Mouse (Mus musculus): ENCODE results near the gene Scml4. TPM values are rescaled to one million over a fixed set of nuclear protein-coding genes. Genes with fewer than 3 reads are reported as not detected.

The Scml4 gene
- total RNA-seq (2015) (0.17 and 0.47 TPM in 2 replicates), total RNA-seq (2017) (0.33 and 0.95 TPM in 2 replicates)

DNA sequence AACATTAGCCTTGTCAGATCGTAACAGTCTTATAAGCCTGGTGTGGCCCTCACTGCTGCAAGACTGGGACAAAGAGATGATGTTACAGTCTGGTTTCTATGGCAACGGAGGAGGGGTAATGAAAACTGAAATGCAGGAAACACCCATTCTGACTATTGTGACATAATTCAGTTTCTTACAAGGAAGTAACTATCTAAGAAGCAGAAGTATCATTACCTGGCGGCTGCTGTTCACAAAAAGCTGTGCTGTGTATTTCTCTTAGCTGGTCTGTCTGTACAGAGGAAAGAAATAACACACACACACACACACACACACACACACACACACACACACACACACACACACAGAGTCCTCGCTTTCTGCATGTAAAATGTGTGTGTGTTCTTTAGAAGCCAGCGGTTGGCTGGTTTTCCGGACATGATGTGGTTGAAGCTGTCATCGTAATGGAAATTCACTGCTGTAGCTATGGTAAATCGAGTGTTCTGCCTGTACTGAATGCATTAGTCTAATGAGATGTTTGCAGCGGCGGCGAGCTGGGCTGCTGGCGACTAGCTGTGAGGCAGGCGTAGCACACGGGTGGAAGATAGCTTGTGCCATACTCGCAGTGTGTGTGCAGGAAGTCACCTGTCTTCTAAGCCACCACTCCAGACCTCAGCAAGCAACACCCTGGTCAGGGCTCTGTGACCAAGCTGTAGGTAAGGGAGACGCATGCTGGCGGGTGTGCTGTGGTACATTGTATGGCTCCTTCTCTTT, at the start of gene Scml4:
TSS of gene Scml4 (plus strand) at position 212 of the 753 bp plus-strand sequence.
- ATAC-seq (replicated peaks; ENCODE audit: poor library complexity): peak; percentile 84

- no peak for ATAC-seq (replicated peaks; ENCODE audit: poor library complexity)
These were observed 34.2 kb upstream of the Scml4 start for GRCm38 (mm10) chr10:42825923-42826322.

- no peak for ATAC-seq (replicated peaks; ENCODE audit: poor library complexity)
These were observed 33.0 kb upstream of the Scml4 start for GRCm38 (mm10) chr10:42827155-42827554.

DNA sequence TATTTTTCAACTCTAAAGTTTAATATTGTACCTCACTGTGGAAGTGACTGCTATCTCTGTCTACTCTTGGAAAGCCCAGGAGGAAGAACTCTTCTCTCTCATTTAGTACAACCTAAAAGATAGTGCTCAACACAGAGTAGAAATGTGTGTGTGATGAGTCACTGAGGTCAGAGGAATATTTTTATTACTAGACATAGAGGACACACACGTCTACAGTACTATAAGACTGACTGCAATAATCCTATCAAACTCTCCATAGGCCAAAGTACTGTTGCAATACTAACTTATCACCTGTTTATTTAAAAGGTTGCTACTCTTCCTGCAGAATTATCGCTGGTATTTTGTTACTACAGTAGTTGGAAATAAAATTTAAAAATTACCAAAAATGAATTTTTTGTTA, 30.2 kb upstream of the Scml4 start:
- no peak for ATAC-seq (replicated peaks; ENCODE audit: poor library complexity)

DNA sequence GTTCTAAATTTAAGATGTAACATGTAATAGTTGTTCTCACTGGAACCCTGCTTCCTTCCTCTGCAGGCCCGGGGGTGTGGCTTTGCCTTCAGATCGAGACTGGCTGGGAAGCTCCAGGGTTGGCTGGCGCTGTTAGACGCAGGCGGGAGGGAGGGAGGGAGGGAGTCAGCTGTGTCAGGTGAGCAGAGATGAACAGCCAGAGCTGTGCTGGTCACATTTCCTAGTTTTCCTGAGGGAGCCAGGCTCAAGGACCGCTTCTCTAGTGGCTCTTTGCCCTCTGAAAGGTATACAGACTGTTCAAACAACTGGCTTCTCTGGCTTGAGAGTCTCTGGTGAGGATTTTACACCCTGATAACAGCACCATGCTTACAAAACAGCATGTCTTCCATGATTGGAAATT, 29.8 kb upstream of the Scml4 start:
- ATAC-seq (replicated peaks; ENCODE audit: poor library complexity): no peak

DNA sequence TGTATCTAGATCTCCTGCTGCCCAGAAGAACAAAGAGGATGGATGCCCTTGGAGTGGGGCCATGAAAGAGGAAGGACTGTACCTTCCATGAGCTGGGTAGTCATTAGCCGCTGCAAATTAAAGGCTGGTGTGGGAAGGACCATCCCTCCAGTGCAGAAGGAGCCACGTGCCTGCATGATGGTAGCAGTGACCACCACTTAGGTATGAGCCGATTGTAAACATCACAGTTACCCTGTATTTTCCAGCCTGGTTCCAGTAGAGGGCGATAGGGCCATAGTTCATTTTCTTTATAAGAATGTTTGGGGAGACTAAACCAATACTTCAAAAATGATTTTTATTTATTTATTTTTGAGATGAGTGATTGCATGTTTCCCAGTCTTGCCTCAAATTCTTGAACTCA, 27.5 kb upstream of the Scml4 start:
- ATAC-seq (replicated peaks; ENCODE audit: poor library complexity): peak; percentile 60; the same call in 1 of the 2 replicates

- ATAC-seq (replicated peaks; ENCODE audit: poor library complexity): no peak
These were observed 26.1 kb upstream of the Scml4 start for GRCm38 (mm10) chr10:42833871-42834727.

GRCm38 (mm10) chr10:42838106-42838505, 22.1 kb upstream of the Scml4 start:
- ATAC-seq (replicated peaks; ENCODE audit: poor library complexity): no peak

GRCm38 (mm10) chr10:42838736-42839135, 21.4 kb upstream of the Scml4 start:
- no peak for ATAC-seq (replicated peaks; ENCODE audit: poor library complexity)

DNA sequence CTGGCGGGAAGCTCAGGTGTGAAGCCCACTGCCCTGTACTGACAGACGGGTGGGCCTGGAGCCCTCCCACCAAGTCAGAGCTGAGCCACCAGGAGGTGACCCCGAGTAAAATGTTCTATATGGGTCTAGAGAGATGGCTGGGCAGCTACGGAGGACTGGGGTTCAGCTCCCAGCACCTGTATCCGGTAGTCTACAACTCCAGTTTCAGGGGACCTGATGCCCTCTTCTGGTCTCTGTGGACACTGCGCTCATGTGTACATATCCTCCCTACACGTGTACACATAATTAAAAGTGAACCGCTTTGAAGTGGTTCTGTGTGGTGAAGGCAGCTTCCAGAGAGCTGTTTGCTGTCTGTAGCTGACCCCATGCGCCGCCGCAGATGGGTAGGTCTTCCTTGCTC, 20.1 kb upstream of the Scml4 start:
- no peak for ATAC-seq (replicated peaks; ENCODE audit: poor library complexity)

GRCm38 (mm10) chr10:42841531-42842195, 18.5 kb upstream of the Scml4 start:
- peak; percentile 65 for ATAC-seq (replicated peaks; ENCODE audit: poor library complexity)

GRCm38 (mm10) chr10:42842358-42842757, 17.8 kb upstream of the Scml4 start:
- ATAC-seq (replicated peaks; ENCODE audit: poor library complexity): peak; percentile 85

GRCm38 (mm10) chr10:42843416-42843815, 16.8 kb upstream of the Scml4 start:
- no peak for ATAC-seq (replicated peaks; ENCODE audit: poor library complexity)

DNA sequence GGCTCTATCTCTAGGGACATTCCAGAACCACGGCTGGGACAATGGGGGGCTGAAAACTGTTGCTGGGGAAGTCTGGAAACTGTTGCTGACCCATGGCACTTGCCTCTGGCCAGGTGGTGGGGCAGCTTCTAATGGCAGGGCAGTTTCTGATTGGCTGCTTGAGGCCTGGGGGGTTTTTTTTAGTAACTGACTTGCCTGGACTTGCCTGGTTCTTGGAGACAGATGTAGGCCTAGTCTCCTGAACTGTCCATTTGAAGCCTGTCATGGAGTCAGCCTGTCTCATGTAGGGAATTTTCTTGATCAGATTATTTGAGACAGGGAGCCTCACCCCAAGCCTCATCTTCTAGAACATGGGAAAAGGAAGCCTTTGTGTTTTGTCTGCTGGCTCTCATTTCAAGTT, 14.7 kb upstream of the Scml4 start:
- no peak for ATAC-seq (replicated peaks; ENCODE audit: poor library complexity)

DNA sequence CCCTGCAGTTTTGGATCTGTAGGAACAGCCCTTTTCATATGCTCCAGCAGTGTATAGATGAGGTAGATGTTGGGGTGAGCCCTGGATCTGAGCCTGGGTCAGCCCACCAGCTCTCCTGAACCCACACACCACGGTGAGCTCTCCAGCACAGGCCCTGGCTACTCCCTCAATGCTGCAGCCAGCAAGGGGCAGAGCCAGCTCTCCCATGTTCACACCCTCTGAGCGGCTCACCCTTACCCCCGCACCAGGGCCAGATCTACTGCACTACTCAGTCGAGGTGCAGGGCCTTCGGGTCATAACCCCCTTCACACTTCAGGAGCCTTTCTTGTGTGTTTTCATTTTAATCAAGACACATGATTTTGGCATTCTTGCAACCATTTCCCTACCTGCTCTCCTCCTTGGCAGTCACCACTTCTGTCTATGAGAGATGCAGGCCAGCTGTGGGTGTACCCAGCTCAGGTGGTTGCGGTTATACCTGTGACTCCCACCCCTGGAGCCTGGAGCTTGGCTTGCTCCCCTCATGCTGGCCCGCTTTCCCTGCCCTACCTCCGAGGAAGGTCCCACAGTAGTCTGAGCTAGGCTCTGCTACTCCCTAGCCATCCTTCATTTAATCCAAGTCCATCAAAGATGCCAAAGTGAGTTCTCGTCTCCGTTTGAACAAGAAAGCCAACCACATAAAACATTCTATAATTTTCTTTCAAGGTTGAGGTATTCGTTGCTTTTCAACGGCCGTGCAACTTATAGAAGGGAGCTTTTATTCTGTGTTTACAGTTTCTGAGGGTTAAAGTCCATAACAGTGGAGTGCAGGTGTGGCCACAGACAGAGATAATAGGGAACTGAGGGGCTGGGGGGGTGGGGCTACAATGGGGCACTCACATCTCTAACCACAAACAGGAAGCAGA, 11.7 kb upstream of the Scml4 start:
- no peak for ATAC-seq (replicated peaks; ENCODE audit: poor library complexity)

- no peak for ATAC-seq (replicated peaks; ENCODE audit: poor library complexity)
These were observed 11.1 kb upstream of the Scml4 start for GRCm38 (mm10) chr10:42849081-42849400.

GRCm38 (mm10) chr10:42854838-42855237, 5.3 kb upstream of the Scml4 start:
- ATAC-seq (replicated peaks; ENCODE audit: poor library complexity): no peak

DNA sequence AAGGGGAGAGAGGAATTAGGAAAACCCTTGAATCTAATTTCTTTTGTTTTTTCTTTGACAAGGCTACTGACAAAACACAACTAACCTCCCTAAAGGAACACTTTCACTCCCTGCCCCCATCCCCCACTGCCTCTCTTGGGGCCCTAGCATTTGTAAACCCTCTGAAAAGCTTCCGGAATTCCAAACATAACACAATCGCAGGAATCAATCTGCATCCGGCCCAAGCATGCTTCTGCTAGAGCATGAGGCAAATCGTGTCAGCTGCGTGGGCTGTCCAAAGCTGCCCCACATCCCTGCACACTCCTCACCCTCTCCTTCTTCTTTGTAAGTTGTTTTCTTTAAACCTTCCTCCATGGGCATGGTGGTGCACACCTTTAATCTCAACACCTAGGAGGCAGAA, 4.9 kb upstream of the Scml4 start:
- no peak for ATAC-seq (replicated peaks; ENCODE audit: poor library complexity)

DNA sequence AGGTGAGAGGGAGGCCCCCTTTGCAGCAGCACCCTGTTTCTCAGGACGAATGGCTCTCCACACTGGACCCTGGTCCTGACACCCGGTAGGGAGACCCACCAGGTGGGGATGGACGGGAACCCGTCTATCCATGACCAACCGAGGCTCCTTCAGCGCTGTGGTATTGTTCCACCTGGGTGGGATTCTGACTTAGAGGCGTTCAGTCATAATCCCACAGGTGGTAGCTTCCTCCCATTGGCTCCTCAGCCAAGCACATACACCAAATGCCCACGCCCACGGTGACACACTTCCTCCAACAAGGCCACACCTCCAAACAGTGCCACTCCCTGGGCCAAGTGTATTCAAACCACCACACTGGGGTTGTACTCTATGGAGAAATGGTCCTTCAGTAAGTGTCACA, 3.6 kb upstream of the Scml4 start:
- ATAC-seq (replicated peaks; ENCODE audit: poor library complexity): no peak

GRCm38 (mm10) chr10:42857021-42857420, 3.1 kb upstream of the Scml4 start:
- no peak for ATAC-seq (replicated peaks; ENCODE audit: poor library complexity)

DNA sequence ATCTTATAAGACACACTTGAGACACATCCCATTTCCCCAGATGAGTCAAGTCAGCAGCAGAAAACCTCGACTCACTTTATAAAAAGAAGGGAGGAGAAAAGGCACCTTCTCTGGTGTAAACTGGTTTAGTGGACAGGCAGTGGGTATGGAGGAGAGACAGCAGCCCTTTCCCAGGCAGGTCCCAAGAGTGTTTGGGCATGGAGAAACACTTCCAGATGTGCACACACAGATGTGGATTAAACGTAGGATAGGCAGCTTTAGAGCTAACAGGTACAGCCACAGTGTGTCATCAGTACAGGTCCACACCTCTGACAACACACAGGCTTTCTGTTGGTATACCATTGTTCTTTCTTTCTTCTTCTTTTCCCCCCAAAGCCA, 400 bp upstream of the Scml4 start:
- ATAC-seq (replicated peaks; ENCODE audit: poor library complexity): no peak
